Mouse (Mus musculus) E14TG2a.4 (cell line): ENCODE measurements around the gene Kctd6.
"Not testable (repeated sequence)": the region's sequence is repeated elsewhere in the genome, so short reads cannot be mapped to it uniquely, and the experiment has no call there.

Experiments
- CTCF ChIP-seq: conservative IDR thresholded peaks from 2 replicates; pipeline ENCODE4 v1.5.1; 2014; ENCODE audit warnings: low read length
- NANOG ChIP-seq: IDR thresholded peaks from 2 replicates; pipeline ENCODE4 v1.6.1; 2014; ENCODE audit warnings: borderline replicate concordance, low read length, mixed read lengths
- POU5F1 ChIP-seq: IDR thresholded peaks from 2 replicates; pipeline ENCODE4 v1.6.1; 2014; ENCODE audit warnings: low read length, borderline replicate concordance

DNA sequence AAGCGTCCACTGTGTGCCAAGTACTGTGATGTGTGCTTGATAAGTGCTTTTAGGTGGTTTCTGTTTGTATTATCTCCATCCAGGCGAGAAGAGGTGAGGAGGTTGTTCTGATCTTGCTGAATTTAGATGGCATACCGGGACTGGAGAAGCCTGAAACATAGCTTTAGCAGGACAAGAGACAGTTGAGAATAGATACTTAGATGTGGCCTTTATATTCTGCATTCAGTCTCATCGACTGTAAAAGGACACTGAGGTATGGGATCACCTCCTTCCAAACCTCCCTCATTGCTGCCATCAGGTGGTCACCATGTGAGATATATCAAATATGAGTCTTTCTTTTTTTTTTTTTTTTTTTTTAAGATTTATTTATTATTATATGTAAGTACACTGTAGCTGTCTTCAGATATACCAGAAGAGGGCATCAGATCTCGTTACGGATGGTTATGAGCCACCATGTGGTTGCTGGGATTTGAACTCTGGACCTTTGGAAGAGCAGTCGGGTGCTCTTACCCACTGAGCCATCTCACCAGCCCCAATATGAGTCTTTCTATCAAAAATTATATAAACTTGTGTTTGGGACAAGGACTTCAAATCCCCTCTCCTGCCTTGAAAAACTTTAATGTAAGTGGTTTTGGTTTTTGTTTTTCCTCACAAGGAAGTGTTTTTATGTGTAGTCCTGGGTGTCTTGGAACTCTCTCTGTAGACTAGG, 40.2 kb upstream of the Kctd6 start:
- not testable (repeated sequence) for TF ChIP-seq CTCF, NANOG, POU5F1
